Mouse (Mus musculus): ENCODE data around the gene Zfp94. TPM values are rescaled to one million over a fixed set of nuclear protein-coding genes. Genes with fewer than 3 reads are reported as not detected.
"Not testable (repeated sequence)": the region's sequence is repeated elsewhere in the genome, so short reads cannot be mapped to it uniquely, and the experiment has no call there.

Zfp94 gene
- total RNA-seq, 2 experiments from 2014 or later = 5.8 to 7.0 TPM

DNA sequence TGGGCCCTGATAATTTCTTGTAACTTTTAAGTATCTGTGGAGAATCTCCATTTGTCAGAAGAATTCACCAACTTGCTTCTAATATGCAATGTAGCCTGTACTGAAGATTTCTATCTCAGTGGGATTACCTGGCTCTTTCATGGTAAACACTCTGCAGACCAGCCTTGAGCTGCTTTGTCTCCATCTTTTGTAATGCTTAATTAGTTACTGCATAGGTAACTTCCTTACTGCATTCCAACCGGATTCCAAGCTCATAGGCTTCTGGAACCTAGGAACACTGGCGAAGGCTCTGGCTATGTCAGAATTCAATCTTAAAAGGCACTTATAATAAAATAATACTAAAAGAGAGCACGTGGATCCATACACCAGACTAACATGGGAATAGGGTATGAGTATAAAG, 37.7 kb downstream of the Zfp94 start:
- not testable (repeated sequence) for DNase-seq (ENCODE audit: low spot score in 2 of 2)

DNA sequence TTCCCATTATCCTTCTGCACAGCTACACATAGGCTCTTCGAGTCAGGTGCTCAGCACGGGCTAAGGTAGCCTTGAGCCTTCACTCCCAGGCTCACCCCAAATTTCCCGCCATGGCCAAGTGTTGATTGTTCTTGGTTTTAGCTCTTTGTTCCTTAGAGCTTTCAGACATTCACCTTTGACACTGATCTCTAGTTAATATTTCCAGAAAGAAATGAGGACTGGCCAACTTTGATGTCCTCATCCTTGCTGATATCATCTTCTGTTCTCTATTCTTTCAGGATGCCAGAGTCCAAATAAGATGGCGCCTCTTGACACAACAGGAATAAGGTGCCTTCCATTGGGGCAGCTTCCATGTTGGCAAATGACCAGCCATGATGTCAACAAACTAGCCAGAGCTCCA, 42.0 kb downstream of the Zfp94 start:
- no peak for DNase-seq (ENCODE audit: low spot score in 2 of 2)

DNA sequence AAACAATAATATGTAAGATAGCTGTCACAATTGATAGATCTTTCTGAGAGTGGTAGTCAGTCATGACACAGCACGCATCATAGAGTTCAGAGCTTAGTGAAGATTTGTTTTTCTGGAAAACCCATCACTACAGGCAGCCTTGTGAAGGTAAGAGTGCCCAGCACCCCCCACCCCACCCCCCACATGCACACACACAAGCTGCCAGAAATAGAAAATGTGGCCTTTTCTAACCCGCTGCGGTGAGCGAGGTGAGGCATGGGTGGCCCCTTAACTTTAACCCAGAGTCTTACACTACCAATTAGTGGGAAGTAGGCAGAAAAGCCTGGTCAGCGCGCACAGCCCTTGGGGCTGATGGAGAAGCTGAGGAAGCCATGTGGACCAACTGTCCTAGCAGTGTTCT, 45.3 kb downstream of the Zfp94 start:
- DNase-seq (ENCODE audit: low spot score in 2 of 2) = no peak

DNA sequence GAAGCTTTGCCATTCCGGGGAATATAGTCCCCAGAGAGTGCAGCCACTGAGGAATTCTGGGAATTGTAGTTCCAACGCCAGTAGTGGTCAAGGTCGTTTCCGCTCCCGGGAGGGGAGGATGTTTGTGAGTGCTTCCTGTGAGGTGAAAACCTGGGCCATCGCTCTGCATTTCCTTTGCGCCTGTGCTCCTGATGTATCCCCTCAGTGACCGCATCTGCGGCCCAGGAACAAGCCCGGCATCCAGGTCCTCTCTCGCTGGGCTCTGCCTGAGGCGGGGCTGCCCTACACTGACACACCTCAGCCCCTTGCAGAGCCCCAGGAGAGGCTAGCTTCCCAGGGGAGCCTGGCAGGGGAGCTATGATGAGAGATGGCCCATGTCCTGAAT, 46.2 kb downstream of the Zfp94 start, which contains the start of gene Zfp93:
Gene Zfp93, plus strand, starts transcription at position 133 of the 385 bp plus-strand sequence.
- peak; percentile 24 to 54 for DNase-seq (ENCODE audit: low spot score in 2 of 2)

DNA sequence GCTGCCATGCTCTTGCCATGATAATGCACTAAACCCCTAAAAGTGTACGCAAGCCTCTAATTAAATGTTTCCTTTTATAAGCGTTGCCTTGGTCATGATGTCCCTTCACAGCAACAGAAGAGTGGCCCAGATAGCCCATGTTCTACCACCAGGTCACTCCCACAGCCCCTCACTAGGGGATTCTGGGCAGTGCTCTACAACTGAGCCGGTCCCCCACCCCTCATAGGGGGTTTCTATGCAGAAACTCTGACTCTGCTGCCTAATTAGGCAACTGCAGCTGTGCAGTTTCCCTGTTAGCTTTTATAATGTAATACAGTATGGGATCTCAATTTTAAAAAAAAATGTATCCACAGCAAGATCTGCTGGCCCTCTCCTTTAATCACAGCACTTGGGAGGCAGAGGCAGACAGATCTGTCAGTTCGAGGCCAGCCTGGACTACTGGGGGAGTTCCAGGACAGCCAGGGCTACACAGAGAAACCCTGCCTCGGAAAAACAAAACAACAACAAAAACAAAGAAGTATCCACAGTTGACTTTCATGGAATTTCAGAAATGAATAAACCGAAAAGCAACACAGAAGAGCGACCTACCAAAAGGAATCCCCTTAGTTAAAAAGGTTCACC, 46.7 kb downstream of the Zfp94 start:
- DNase-seq (ENCODE audit: low spot score in 2 of 2) = no peak

DNA sequence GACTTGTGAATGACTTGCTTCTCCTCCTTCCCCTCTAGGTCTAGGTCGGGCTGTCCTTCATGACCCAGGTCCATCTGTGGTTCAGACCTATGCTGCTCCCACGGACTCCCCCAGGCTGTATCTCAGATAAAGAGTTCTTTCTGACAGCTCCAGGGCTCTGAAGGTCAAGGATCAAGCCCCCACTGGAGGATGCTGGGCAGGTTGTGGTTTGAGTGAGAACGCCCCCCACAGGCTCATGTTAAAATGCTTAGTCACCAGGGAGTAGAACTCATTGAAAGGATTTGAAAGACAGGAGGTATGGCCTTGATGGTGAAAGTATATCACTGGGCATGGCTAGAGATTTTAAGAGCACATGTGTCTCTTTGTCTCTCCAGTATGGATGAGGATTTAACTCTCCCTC, 47.2 kb downstream of the Zfp94 start:
- no peak for DNase-seq (ENCODE audit: low spot score in 2 of 2)

DNA sequence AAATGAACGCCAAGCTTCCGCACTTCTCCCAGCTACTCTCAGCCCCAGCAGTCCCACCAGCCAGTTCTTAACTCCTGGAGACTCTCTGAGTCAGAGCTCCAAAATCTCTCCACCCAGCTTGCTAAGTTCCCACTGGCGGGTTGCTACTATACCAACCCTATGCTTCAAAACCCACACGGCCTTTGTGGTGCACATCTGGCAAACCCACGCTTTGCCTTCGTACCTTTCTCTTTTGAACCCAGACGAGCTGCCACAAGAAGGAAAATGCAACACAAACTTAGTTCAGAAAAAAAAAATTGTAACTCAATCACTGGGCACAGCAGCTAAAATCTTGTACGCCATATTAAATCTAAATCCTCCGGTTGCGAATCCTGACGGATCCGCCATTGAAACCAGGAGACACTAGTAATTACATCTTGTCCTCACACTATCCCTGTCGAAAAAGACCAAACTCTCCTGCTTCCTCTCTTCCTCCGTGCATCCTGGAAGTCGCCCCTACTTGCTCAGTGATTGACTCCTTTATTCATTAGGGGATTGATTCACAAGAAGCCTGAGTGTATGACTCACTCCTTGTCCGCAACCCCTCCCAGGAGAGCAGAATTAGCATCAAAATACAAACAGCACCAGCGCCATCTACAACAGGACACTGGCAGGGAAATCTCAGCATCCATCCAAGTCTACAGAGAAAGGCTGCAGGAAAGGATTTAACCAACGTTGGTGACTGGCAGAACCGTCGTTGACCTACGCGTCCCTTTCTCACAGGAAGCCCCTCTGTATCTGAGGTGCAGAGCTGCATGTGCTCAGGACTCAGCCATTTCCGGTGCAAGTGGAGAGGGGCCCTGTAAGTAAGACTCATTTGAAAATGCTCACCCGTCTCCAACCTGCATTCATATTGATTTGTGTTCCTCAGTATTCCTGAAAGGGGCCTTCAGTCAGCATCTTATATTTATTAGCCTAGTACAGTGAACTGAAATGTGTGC, 48.0 kb downstream of the Zfp94 start:
- DNase-seq (ENCODE audit: low spot score in 2 of 2) = no peak

DNA sequence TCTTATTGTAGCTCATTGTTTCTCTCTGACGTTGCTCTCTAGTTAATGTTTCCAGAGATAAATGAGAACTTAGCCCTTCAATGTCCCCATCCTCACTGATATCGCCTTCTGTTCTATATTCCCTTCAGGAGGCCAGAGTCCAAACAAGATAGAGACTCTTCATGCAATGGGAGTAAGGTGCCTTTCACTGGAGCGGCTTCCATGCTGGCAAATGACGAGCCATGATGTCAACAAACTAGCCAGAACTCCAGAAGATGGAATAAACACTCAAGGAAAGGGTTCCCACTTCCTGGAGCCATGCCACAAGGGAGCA, 56.5 kb downstream of the Zfp94 start:
- DNase-seq (ENCODE audit: low spot score in 2 of 2) = no peak

DNA sequence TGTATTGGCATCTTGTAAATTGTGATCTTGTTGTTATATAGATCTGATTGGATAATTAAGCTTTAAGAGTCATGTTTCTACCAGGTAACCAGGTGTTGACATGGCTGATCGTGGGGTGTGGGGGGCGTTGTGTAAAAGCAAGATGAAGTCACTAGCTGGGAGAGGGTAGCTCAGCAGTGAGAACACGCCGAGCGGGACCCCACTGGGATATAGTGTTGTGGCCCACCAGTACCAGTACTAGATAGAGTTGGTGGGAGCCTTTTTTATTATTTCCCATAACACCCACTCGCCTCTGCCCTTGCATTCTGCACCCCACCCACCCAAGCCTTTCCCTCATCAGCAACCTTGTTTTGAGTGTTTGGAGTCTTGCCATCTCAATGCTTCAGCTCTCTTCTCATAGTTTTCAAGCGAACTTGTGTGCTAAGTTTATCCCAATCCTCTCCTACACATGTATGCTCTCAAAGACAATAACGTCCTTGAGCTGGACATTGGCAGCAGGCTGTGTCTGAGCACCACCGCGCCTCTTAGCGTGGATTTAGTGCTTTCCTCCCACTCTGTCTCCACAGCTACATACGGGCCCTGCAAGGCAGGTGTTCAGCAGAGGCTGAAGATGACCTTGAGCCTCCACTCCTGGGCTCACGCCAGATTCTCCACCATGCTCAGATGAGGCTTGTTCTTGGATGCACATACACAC, 57.0 kb downstream of the Zfp94 start:
- DNase-seq (ENCODE audit: low spot score in 2 of 2) = no peak

DNA sequence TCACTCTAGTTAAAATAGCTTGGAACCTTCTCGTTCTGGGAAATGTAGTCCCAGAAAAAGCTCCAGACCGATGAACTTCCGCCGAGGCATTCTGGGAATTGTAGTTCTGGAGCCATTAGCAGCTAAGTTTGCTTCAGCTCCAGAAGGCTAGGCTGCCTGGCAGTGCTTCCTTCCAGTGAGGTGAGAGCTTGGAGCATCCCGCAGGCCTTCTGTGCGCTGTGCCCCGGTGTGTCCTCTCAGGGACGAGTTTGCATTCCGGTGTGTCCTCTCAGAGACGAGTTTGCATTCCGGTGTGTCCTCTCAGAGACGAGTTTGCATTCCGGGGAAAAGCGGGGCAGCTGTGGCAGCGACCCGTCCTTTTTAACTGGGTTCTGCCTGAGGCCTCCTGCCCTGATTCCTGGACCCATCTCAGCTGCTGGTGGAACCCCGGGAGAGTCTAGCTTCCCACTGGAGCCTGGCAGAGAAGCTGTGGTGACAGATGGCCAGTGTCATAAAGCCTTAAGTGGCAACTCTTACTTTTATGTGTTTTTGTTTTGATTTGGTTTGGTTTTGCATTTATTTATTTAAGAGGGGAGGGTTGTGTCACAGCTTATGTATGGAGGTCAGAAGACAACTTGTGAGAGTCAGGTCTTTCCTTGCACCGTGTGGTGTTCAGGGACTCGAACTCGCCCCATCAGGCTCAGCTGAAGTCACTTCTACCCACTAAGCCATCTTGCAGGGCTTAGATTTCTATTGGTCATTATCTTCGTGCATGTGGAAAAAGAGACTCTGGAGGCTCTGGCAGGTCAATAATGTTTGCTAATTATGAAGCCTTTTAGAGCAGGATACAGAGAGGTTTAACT, 61.6 kb downstream of the Zfp94 start, which contains the start of gene Zfp108:
Gene Zfp108, plus strand, starts transcription at position 162 of the 842 bp plus-strand sequence.
- DNase-seq (ENCODE audit: low spot score in 2 of 2) = peak; percentile 20 to 62

DNA sequence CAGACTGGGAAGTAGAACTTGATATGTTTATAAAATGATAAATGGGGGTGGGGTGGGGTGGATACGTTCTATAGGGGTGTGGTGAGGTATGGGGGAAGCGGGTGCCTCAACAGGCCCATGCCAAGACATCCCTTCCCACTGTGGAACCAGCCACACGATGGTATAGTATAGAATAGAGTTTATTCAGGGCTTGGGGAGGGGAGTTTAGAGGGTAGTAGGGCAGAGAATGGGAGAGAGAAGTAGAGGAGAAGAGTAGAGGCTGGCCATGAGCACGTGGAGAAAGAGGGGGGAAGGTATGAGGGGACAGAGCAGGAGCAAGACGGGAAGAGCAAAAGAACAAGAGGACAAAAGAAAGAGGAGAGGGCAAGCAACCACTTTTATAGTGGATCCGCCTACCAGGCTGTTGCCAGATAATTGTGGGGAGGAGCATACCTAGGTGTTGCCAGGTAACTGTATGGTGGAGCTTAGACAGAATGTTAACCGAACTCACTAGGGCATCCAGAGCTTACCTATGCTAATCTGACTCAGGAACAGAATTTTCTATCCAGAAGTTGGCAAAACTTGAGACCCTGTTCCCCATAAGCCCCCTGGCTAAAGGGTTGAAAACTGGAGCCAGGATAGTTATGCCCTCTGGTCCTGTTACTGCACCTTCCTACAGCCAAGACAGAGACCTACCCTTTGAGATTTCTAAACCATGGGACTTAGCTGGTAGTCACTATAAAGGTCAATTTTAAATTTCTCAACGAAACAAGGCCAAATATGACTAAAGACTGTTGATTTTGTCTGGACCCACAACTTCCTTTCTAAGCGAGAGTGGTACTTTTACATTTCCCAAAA, 62.5 kb downstream of the Zfp94 start:
- DNase-seq (ENCODE audit: low spot score in 2 of 2) = no peak

Small RNA genes lying within 50 kb of the gene (microRNA-seq; reads per million reads assigned to microRNA genes)
- not detected for gene Gm27592

Other genes starting within 250 kb of the Zfp94 start
- gene Zfp180, start 234.7 kb downstream of the Zfp94 start, total RNA-seq (2021) = 10 to 100 TPM; 19.9 to 20.8 TPM
- 1 to 10 TPM; 6.0 TPM for gene Zfp112, start 204.4 kb downstream of the Zfp94 start, total RNA-seq (2021)
- 10 to 100 TPM; 12.4 to 12.8 TPM for gene Zfp235, start 182.5 kb downstream of the Zfp94 start, total RNA-seq (2021)
- 1 to 10 TPM; 1.6 to 1.7 TPM for gene Zfp114, start 141.6 kb downstream of the Zfp94 start, total RNA-seq (2021)
- gene Zfp111, start 105.2 kb downstream of the Zfp94 start, total RNA-seq (2021) = 10 to 100 TPM; 14.2 to 15.7 TPM
- gene Zfp109, start 79.1 kb downstream of the Zfp94 start, total RNA-seq (2021) = 1 to 10 TPM; 3.9 to 4.1 TPM
- 1 to 10 TPM; 3.9 to 4.2 TPM for gene Zfp108, start 61.9 kb downstream of the Zfp94 start, total RNA-seq (2021)
- 1 to 10 TPM; 6.0 to 6.6 TPM for gene Zfp93, start 46.2 kb downstream of the Zfp94 start, total RNA-seq (2021)
- gene Zfp61, start 15.4 kb downstream of the Zfp94 start, total RNA-seq (2021) = 10 to 100 TPM; 18.3 to 19.5 TPM
- under 1 TPM; 0.36 to 0.37 TPM for gene Tescl, start 17.3 kb upstream of the Zfp94 start, total RNA-seq (2021)
- gene Lypd5, start 32.5 kb upstream of the Zfp94 start, total RNA-seq (2021) = not detected
- gene Kcnn4, start 53.6 kb upstream of the Zfp94 start, total RNA-seq (2021) = 1 to 10 TPM; 3.0 to 7.3 TPM
- gene Smg9, start 83.0 kb upstream of the Zfp94 start, total RNA-seq (2021) = 10 to 100 TPM; 25.6 to 32.3 TPM
- gene Irgc1, start 135.6 kb upstream of the Zfp94 start, total RNA-seq (2021) = not detected
- 10 to 100 TPM; 11.9 to 13.1 TPM for gene Plaur, start 145.8 kb upstream of the Zfp94 start, total RNA-seq (2021)
- 10 to 100 TPM; 12.6 to 17.7 TPM for gene Cadm4, start 165.4 kb upstream of the Zfp94 start, total RNA-seq (2021)
- gene Zfp428, start 190.3 kb upstream of the Zfp94 start, total RNA-seq (2021) = 10 to 100 TPM; 11.1 to 16.2 TPM
- gene AC161166.1, start 195.8 kb upstream of the Zfp94 start, total RNA-seq (2021) = not detected
- 10 to 100 TPM; 24.9 to 25.7 TPM for gene Irgq, start 214.0 kb upstream of the Zfp94 start, total RNA-seq (2021)
- gene Pinlyp, start 229.5 kb upstream of the Zfp94 start, total RNA-seq (2021) = not detected
- gene Xrcc1, start 229.6 kb upstream of the Zfp94 start, total RNA-seq (2021) = 10 to 100 TPM; 56.8 to 64.4 TPM